Mouse (Mus musculus) embryonic stem cell, embryonic (primary cell): ENCODE measurements around the gene Dppa5a.

ENCODE experiments used
- CTCF ChIA-PET, 4 experiments: fragments of 300-600 bp in 2 of 4; fragments of 350-600 bp in 2 of 4; sonication (Branson Sonifier 250); formaldehyde crosslinking; loops; one replicate each; lab custom pipeline; 2022; ENCODE audit warnings: inconsistent platforms in 2 of 4; lab: Charles Lee
- POLR2A ChIA-PET, 4 experiments: fragments of 300-600 bp in 2 of 4; fragments of 350-600 bp in 2 of 4; sonication (Branson Sonifier 250); formaldehyde crosslinking; loops; one replicate each; lab custom pipeline; 2022; ENCODE audit warnings: antibody characterized with exemption in 4 of 4, inconsistent platforms in 1 of 4; lab: Charles Lee

Dppa5a gene

DNA sequence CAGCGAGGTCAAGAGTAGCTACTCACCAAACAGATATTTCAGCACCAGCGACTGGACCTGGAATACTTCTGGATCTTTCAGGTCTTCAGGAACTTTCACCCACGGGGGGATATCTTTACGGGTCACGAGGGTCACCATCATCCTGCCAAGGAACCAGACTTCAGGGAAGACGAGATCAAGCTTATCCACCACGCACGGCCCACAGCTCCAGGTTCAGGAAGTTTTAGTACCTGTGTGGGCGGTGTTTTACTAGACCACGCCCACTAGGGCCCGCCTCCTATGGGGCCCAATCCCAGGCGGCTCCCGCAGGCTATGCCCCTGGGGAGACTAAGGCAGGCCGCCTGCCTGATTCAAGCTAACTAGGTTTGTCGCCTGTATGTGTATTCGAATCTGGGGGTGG lies at the start of gene Dppa5a:
Gene Dppa5a, minus strand, starts transcription at position 219 of the 400 bp plus-strand sequence.
- ChIA-PET POLR2A (interaction anchor here (0.6 to 2.3 kb wide), 92 partner anchors 8 to 451 kb away, joined by 3 to 115 read pairs (median 5); partner anchors contain the start of genes Ooep (in 4 of the 4), Ddx43 (in 3 of the 4), Fbxo9 (in 2 of the 4) and Gsta2 (in 2 of the 4)), CTCF (interaction anchor here in 2 of 4 experiments (1.1 to 2.0 kb wide), 6 partner anchors 9 to 159 kb away, joined by 3 to 14 read pairs (median 4); no protein-coding TSS in a partner anchor)

DNA sequence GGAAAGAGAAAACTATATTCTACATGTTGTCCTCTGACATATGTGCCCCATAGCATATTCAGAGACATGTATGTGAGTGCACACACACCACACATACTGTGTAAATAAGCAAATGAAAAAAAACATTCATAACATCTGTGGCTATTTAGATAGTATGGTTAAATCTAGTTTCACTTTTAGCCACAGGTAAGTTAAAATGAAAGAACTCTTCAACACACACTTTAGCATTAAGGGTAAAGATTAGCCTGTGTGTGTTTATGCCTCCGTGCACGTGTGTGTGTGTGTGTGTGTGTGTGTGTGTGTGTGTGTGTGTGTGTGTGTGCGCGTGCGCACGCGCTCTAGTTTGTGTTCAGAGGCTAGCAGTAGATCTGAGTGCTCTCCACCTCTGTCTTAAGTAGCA lies 33.6 kb upstream of the Dppa5a start:
- POLR2A ChIA-PET, result interaction anchor here in 1 of 4 experiments (0.7 kb wide), 1 partner anchor 544 kb away, joined by 3 read pairs; no protein-coding TSS in a partner anchor
- CTCF ChIA-PET, result interaction anchor here in 1 of 4 experiments (0.6 kb wide), 1 partner anchor 448 kb away, joined by 3 read pairs; no protein-coding TSS in a partner anchor

DNA sequence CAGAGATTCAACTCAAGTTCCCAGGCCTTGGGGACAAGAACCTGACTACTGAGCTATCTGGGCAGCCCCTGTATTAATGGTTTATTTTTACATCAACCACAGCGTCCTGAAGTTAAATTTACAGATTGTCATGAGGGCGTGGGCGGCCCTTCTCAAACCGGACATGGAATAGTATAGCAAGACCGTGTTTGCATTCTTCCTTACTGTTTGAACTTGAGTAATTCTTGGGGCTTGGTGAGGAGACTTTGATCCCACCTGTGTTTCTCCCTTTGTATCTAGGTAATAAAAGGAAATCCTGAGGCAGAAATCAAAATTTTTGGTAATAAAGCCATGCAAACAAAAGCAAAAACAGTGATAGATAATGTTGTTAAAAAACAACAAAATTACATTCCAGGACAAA lies 32.6 kb upstream of the Dppa5a start:
- ChIA-PET POLR2A (no interaction called here), CTCF (interaction anchor here in 1 of 4 experiments (1.1 kb wide), 1 partner anchor 15 kb away, joined by 3 read pairs; no protein-coding TSS in a partner anchor)

DNA sequence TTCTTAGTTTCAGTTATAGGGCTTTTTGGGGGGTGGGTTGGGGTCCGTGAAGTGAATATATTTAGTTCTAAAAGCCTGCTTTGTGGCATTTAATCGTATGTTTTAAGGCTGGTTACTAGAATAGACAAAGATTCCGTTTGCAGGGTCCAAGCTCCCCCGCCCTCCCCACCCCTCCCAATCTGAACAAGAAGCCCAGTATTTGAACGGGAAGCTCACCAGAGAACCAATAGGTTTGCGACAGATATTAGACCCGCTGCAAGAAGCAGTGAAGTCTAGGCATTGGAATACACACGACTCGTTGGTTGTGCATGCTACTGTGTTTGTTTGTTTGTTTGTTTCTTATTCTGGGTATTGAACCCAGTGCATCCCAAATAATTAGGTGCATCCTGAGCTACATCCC lies 28.5 kb upstream of the Dppa5a start:
- ChIA-PET POLR2A (interaction anchor here (0.6 to 3.3 kb wide), 27 partner anchors 8 to 1853 kb away, joined by 3 to 18 read pairs (median 4); partner anchors contain the start of genes Dppa5a (in 2 of the 4), Gm17324 (in 1 of the 4), Mto1 (in 1 of the 4) and Ooep (in 1 of the 4)), CTCF (interaction anchor here in 2 of 4 experiments (0.6 to 1.5 kb wide), 7 partner anchors 21 to 220 kb away, joined by 3 to 5 read pairs (median 4); no protein-coding TSS in a partner anchor)

DNA sequence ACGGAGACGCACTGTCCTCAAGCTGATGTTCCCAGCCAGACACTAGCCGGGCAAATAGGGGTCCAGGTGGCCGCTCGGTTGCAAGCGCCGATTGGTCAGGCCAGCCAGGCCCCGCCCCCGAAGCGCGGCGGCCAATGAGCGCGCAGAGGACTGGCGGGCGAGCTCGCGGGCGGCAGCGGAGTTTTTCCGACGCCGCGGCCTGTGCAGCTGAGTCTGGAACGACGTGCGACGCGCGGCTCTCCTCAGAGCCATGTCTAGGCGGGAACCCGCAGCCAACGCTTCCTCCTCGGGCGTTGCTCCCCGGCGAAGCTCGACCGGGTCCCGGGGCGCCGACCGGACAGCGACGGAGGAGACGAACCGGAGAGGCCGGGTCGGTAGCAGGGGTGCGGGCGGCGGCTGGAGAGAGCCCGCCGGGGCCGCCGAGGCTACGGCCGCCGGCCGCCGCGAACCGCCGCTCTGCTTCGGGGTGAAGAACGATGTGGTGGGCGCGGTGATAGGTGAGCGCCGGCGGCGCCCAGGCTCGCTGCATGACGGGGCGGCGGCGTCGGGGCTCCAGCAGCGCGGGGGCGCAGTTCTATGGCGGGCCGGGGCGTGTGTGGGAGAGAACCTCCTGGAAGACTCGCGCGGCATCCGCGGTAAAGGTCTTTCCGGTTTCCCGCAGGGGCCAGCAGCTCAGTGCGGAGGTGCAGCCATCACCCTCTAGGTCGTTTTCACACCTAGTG lies 27.8 kb upstream of the Dppa5a start, which contains the start of gene Ddx43:
Gene Ddx43, plus strand, starts transcription at position 148 of the 722 bp plus-strand sequence.
- CTCF ChIA-PET, result interaction anchor here in 3 of 4 experiments (0.7 to 2.7 kb wide), 10 partner anchors 10 to 157 kb away, joined by 3 to 7 read pairs (median 4); no protein-coding TSS in a partner anchor
- POLR2A ChIA-PET, result interaction anchor here (0.6 to 3.3 kb wide), 46 partner anchors 9 to 1852 kb away, joined by 3 to 18 read pairs (median 4); partner anchors contain the start of genes Dppa5a (in 3 of the 4), Gm17324 (in 1 of the 4), Mto1 (in 1 of the 4) and Ooep (in 1 of the 4)

DNA sequence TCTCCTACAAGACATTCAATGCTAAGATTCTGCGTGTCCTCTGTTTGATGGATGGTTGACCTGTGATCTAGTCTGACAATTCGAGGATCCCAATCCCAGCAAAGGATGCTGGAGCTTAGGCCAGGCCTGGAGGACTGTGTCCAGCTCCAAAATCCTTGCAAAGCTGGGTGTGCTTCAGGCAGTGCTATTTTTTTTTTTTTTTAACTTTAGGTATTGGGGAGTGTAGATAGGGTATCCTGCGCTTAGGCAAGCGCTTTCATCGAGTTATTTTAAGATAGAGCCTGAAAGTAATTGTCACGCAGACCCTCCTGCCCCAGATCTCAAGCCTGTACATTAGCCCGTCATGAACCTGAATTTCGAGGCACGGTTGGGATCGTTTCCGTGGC lies 27.3 kb upstream of the Dppa5a start:
- CTCF ChIA-PET, result interaction anchor here in 3 of 4 experiments (1.0 to 2.7 kb wide), 7 partner anchors 9 to 158 kb away, joined by 3 to 7 read pairs (median 4); no protein-coding TSS in a partner anchor

DNA sequence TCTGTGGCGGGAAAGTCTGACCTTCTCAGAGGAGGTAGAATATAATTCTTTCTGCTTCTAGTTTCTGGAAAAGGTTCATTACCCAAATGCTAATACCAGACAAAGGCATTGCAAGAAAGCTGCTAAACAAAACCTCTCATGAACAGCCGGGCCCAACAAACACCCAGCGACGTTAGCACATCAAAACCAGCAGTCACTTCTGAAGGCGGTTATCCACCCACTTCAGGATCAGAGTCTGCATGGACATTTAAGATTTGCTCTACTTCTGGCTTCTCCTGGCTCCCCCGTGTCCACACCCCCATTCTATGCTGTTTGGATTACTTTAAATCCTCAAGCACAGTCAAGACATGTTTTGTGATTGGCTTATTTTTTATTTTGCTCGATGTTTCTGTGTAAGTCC lies 26.6 kb upstream of the Dppa5a start:
- CTCF ChIA-PET, result interaction anchor here in 2 of 4 experiments (0.9 to 2.7 kb wide), 3 partner anchors 37 to 54 kb away, joined by 3 to 7 read pairs (median 3); no protein-coding TSS in a partner anchor
- POLR2A ChIA-PET, result interaction anchor here in 3 of 4 experiments (0.6 to 3.3 kb wide), 10 partner anchors 13 to 111 kb away, joined by 3 to 18 read pairs (median 4); partner anchors contain the start of genes Dppa5a (in 2 of the 3) and Ooep (in 1 of the 3)

More for the DNA sequence above, 27.3 kb upstream of the Dppa5a start:
- POLR2A ChIA-PET, result interaction anchor here (0.6 to 3.3 kb wide), 38 partner anchors 13 to 219 kb away, joined by 3 to 18 read pairs (median 4); partner anchors contain the start of genes Dppa5a (in 3 of the 4), Gm17324 (in 1 of the 4), Mto1 (in 1 of the 4) and Ooep (in 1 of the 4)

DNA sequence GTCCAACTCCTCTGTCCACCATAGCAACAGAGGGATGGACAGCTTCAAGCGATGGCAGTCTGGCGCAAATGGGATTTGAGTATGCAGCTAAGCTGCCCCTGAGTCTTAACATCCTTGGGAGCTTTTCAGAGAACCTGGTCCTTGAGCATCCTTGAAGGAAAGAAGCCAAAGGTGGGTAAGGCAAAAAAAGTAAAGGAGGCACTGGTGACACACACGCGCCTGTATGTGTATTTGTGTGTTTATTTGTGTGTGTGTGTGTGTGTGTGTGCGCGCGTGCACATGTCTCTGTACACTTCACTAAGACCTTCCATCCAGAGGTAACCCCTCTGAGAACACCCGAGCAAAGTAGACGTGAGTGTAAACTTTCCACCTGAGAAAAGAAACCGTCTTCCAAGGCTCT lies 25.8 kb upstream of the Dppa5a start:
- CTCF ChIA-PET, result interaction anchor here in 2 of 4 experiments (0.9 to 2.7 kb wide), 3 partner anchors 36 to 53 kb away, joined by 3 to 7 read pairs (median 3); no protein-coding TSS in a partner anchor
- POLR2A ChIA-PET, result interaction anchor here in 2 of 4 experiments (0.9 to 3.3 kb wide), 6 partner anchors 20 to 112 kb away, joined by 3 to 18 read pairs (median 8); partner anchors contain the start of gene Dppa5a (in 2 of the 2)

DNA sequence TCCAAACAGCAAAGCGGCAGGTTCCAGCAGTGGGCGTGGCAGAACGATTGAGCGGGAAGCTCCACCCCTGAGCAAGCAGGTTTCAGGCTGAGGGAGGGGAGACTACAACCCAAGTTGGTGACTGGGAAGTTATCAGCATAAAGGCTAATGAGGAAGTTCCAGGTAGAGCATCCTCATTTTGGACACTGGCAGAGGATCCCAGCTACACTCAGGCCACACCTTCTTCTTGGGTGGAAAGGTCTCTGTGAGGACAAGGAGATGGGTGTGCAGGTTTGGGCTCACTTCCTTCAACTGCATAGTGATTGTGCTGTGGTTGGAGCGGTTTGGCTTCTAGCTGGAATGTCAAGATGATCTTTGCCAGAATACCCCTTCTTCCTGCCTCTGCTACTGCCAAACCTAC lies 22.0 kb upstream of the Dppa5a start:
- CTCF ChIA-PET, result interaction anchor here in 3 of 4 experiments (0.6 to 1.3 kb wide), 7 partner anchors 14 to 141 kb away, joined by 3 read pairs; no protein-coding TSS in a partner anchor

DNA sequence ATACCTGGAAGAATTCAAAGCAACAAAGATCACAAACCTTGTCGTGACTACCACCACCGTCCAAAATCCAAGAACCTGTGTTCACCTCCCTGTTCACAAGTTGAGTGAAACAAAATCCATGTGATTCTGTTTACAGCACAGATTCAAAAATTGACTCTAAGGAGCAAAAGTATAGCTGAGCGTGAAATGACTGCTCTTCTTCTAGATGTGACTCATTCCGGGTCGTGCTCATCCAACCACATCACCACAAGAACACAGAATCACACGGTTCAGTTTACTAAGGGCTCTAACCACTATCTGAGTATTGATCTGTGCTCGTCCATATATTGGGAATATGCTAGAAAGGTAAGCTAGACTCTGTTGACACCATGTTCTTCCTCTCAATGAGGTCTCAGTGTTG lies 19.0 kb upstream of the Dppa5a start:
- POLR2A ChIA-PET, result interaction anchor here in 3 of 4 experiments (0.6 to 5.6 kb wide), 14 partner anchors 9 to 180 kb away, joined by 3 to 57 read pairs (median 6); partner anchors contain the start of genes Dppa5a (in 2 of the 3) and Ooep (in 1 of the 3)
- CTCF ChIA-PET, result interaction anchor here in 3 of 4 experiments (0.6 to 3.3 kb wide), 12 partner anchors 9 to 274 kb away, joined by 3 to 29 read pairs (median 10); partner anchors contain the start of gene Ddx43 (in 1 of the 3)

More for the DNA sequence above, 22.0 kb upstream of the Dppa5a start:
- POLR2A ChIA-PET, result interaction anchor here (0.7 to 2.2 kb wide), 33 partner anchors 10 to 147 kb away, joined by 3 to 11 read pairs (median 4); partner anchors contain the start of genes Dppa5a (in 2 of the 4), Gsta2 (in 2 of the 4), Ooep (in 2 of the 4) and Cgas (in 1 of the 4)

DNA sequence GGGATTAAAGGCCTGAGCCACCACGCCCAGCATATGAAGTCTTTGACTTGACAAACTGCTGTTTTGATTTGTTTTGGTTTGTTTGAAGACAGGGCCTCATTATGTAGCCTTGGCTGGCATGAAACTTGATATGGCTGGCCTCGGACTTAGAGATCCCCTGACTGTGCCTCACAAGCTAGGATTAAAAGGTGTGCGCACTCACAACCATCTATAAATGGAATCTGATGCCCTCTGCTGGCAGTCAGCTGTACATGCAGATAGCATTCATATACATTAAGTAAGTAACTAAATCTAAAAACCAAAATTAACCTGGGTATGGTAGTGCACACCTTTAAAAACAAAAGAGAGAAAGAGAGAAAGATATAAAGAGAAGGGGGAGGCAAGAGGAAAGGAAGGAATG lies 17.9 kb upstream of the Dppa5a start:
- CTCF ChIA-PET, result interaction anchor here (0.5 to 3.3 kb wide), 38 partner anchors 10 to 273 kb away, joined by 3 to 29 read pairs (median 4); partner anchors contain the start of genes Dppa5a (in 2 of the 4) and Ddx43 (in 1 of the 4)
- POLR2A ChIA-PET, result interaction anchor here (0.7 to 5.6 kb wide), 24 partner anchors 10 to 210 kb away, joined by 3 to 57 read pairs (median 7); partner anchors contain the start of gene Dppa5a (in 3 of the 4)

DNA sequence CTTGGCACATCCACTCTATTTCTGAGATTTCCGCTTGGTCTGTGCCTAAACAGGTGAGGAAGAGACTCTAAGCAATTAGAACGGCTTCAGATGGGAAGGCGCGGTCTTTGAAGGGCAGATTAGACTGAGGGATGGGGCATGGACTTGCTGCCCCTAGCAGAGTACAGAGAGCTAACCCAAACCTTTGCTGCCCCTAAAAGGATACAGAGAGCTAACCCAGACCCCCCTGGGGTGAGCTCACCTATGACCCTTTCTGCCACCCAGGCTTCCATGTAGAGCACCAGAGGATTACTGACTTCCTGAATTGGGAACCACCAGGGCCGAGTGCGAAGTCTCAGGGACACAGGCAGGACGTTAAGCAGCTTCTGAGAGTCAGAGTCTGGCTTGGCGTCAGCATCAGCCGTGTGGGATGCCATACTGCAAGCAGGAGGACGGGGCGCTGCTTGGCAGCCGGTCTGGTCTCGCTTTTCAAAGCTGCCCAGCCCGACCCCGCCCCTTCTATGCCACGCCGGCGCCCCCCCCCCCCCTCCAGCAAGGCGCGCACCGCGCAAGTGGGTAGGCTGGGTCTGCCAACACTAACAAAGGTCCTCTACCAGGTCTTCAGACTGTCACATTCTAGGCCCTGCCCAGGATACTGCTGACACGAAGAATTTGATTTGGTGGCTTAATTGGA lies 10.3 kb upstream of the Dppa5a start, which contains the start of gene Ooep:
Gene Ooep, minus strand, starts transcription at position 613 of the 673 bp plus-strand sequence.
- CTCF ChIA-PET, result interaction anchor here (0.6 to 0.9 kb wide), 8 partner anchors 10 to 255 kb away, joined by 3 to 5 read pairs (median 3); no protein-coding TSS in a partner anchor
- POLR2A ChIA-PET, result interaction anchor here (0.6 to 12.3 kb wide), 35 partner anchors 9 to 203 kb away, joined by 3 to 455 read pairs (median 5); partner anchors contain the start of genes Dppa5a (in 4 of the 4), Ddx43 (in 2 of the 4), Gsta2 (in 2 of the 4) and Eef1a1 (in 1 of the 4)

DNA sequence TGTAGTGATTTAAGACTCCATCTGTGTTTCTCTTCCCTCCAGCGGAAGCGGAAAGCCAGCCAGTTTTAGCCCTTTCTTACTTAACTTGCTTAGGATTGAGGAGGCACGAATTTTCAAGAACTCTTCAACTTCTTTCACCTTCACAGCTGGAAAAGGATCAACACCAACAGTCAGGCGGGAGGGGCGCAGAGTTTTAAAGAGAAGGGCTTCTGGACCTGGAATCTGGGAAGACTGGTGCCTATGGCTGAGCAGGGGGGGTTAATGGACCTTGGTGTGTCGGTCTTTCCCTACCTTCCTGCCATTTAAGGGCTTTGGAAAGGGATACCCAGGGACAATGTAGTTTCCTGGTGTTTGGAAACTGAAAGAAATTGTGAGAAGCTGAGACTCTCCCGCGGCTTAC lies 9.6 kb upstream of the Dppa5a start:
- CTCF ChIA-PET, result interaction anchor here (0.6 to 0.9 kb wide), 7 partner anchors 9 to 256 kb away, joined by 3 to 5 read pairs (median 3); no protein-coding TSS in a partner anchor
- POLR2A ChIA-PET, result interaction anchor here (0.6 to 12.3 kb wide), 32 partner anchors 9 to 186 kb away, joined by 3 to 455 read pairs (median 6); partner anchors contain the start of genes Dppa5a (in 3 of the 4), Gsta2 (in 2 of the 4), Ddx43 (in 1 of the 4) and Eef1a1 (in 1 of the 4)

DNA sequence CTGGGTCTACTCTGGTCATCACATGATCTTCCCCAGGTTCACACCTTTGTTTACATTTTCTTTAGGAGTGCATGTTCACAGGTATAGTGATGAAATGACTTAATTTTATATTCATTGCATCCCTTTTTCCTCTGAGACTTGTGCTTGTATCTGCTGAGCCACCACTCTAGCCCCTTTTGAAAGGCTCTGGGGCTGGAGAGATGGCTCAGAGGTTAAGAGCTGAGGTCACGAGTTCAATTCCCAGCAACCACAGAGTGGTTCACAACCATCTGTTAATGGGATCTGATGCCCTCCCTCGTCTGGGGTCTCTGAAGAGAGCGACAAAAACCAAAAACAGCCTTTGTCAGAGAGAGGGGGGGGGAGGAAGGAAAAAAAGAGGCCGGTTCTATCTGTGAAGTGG lies 7.5 kb upstream of the Dppa5a start:
- CTCF ChIA-PET, result interaction anchor here (1.0 to 3.5 kb wide), 10 partner anchors 10 to 20 kb away, joined by 3 to 17 read pairs (median 6); partner anchors contain the start of gene Ddx43 (in 1 of the 4)
- POLR2A ChIA-PET, result interaction anchor here (0.7 to 12.3 kb wide), 70 partner anchors 7 to 267 kb away, joined by 3 to 455 read pairs (median 7); partner anchors contain the start of genes Ddx43 (in 4 of the 4), Cgas (in 2 of the 4), Gsta2 (in 2 of the 4) and Mto1 (in 2 of the 4)

DNA sequence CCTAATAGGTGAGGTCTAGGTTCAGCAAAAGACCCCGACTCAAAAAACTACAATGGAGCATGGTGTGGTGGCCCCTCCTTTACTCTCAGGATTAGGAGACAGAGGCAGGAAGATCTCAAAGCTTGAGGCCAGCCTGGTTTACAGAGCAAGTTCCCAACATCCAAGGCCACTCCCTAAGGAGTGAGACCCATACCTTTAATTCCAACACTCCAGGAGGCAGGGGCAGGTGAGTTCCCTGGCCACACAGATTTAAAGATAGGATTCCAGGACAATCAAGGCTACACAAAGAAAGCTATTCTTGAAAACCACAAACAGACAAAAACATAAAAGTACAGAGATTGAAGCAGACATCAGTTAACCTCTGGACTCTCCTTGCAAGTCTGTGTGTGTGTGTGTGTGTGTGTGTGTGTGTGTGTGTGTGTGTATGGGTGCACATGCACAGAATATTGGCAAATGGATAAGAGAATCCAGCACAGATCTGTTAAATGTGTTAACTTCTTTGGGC lies 7.0 kb upstream of the Dppa5a start:
- ChIA-PET CTCF (interaction anchor here in 3 of 4 experiments (1.0 to 3.5 kb wide), 11 partner anchors 11 to 35 kb away, joined by 3 to 17 read pairs (median 5); partner anchors contain the start of gene Ddx43 (in 1 of the 3)), POLR2A (interaction anchor here (0.6 to 12.3 kb wide), 77 partner anchors 9 to 1391 kb away, joined by 3 to 455 read pairs (median 7); partner anchors contain the start of genes Ddx43 (in 4 of the 4), Mto1 (in 3 of the 4), Cgas (in 2 of the 4) and Gsta2 (in 2 of the 4))
